Mouse (Mus musculus) heart, embryonic 14.5 days (tissue): ENCODE results near the gene Trh. TPM values are rescaled to one million over a fixed set of nuclear protein-coding genes. Genes with fewer than 3 reads are reported as not detected.

Experiments used
- ATAC-seq: fragments of 200-750 bp; cut with Nextera tagmentation; 2 replicates; pipeline ENCODE4 v1.8.0; 2017; ENCODE audit warnings: low read depth, moderate TSS enrichment; ENCODE audit not compliant: insufficient number of reproducible peaks, insufficient read depth, low FRiP score
- H3K27ac ChIP-seq, 2 experiments: fragments of 200-500 bp in 1 of 2; fragments of 300-500 bp in 1 of 2; sonication (generic) in 1 of 2; replicated peaks in 1 of 2; 2 replicates each; pipeline ENCODE4 v1.5.1; 2012 to 2014; ENCODE audit warnings: low read depth in 2 of 2, low read length in 2 of 2, control low read depth in 1 of 2, mild to moderate bottlenecking in 1 of 2, mixed read lengths in 1 of 2; ENCODE audit not compliant: control insufficient read depth in 1 of 2, insufficient read depth in 1 of 2
- H3K27me3 ChIP-seq: fragments of 300-500 bp; sonication (generic); 2 replicates; pipeline ENCODE4 v1.6.1; 2014; ENCODE audit warnings: mild to moderate bottlenecking, low read length, control low read depth; ENCODE audit not compliant: control insufficient read depth, insufficient read depth
- H3K36me3 ChIP-seq: fragments of 300-500 bp; sonication (generic); 2 replicates; pipeline ENCODE4 v1.6.1; 2014; ENCODE audit warnings: mild to moderate bottlenecking, control low read depth, low read length, mixed read lengths; ENCODE audit not compliant: control insufficient read depth, insufficient read depth
- H3K4me1 ChIP-seq, 2 experiments: fragments of 200-500 bp in 1 of 2; fragments of 300-500 bp in 1 of 2; sonication (generic) in 1 of 2; 2 replicates each; pipeline ENCODE4 v1.6.1; 2012 to 2014; ENCODE audit warnings: low read length in 2 of 2, control low read depth in 1 of 2, mixed read lengths in 1 of 2; ENCODE audit not compliant: control insufficient read depth in 2 of 2, insufficient read depth in 2 of 2
- H3K4me2 ChIP-seq: fragments of 300-500 bp; sonication (generic); 2 replicates; pipeline ENCODE4 v1.6.1; 2014; ENCODE audit warnings: mild to moderate bottlenecking, low read length
- H3K4me3 ChIP-seq, 2 experiments: fragments of 200-500 bp in 1 of 2; fragments of 300-500 bp in 1 of 2; sonication (generic) in 1 of 2; 2 replicates each; pipeline ENCODE4 v1.5.1; 2012 to 2014; ENCODE audit warnings: low read length in 2 of 2, mild to moderate bottlenecking in 2 of 2, control low read depth in 1 of 2, low read depth in 1 of 2, moderate library complexity in 1 of 2; ENCODE audit not compliant: control insufficient read depth in 1 of 2, insufficient read depth in 1 of 2
- H3K9ac ChIP-seq: fragments of 300-500 bp; sonication (generic); 2 replicates; pipeline ENCODE4 v1.6.1; 2014; ENCODE audit warnings: mild to moderate bottlenecking, low read length
- H3K9me3 ChIP-seq: fragments of 300-500 bp; sonication (generic); 2 replicates; pipeline ENCODE4 v1.6.1; 2016; ENCODE audit warnings: low read length, control low read depth; ENCODE audit not compliant: control insufficient read depth
- WGBS: fragments of 180-500 bp; shearing (Covaris S2); extraction: QIAGEN DNeasy Blood & Tissue Kit; methylation state at CpG from one replicate; pipeline ENCODE4 v1.1.7; 2014; 5-methylcytosine and 5-hydroxymethylcytosine counted together
- polyA plus RNA-seq: library from polyadenylated mRNA; unstranded; fragments of >200 nt; fragmentation: Nextera tagmentation; extraction: Ambion mirVana; gene quantifications from 2 replicates; pipeline ENCODE4 v1.2.1, GENCODE M21; 2014

Gene Trh
- 0.34 and 0.38 TPM in 2 replicates for polyA plus RNA-seq

GRCm38 (mm10) chr6:92244591-92244990 is at the start of gene Trh:
TSS of gene Trh (minus strand) at chr6:92244650.
- peak within 1 kb of the TSS; percentile 64 for H3K4me2 ChIP-seq
- 1% methylated on average over 31 of the region's 31 CpGs for WGBS
- 0 out of 2 replicates have a peak within 1 kb of the TSS, but pooled peaks have one; percentile 34 for H3K9ac ChIP-seq
- peaks cover 0 to 2% of the 10 kb centered on the region in 2 experiments; a peak in 1 of 4 replicates for H3K4me1 ChIP-seq
- no peak for ATAC-seq
- no peaks in the 10 kb centered on the region for H3K36me3 ChIP-seq
- H3K27me3 ChIP-seq, result peaks cover 52% of the 10 kb centered on the region
- H3K4me3 ChIP-seq, result peak within 1 kb of the TSS; percentile 15 to 28; a peak in 3 of 4 replicates
- H3K9me3 ChIP-seq, result no peaks in the 10 kb centered on the region
- H3K27ac ChIP-seq, result no peak within 1 kb of the TSS

GRCm38 (mm10) chr6:92290826-92291225 is 46.4 kb upstream of the Trh start:
- Histone ChIP-seq H3K4me1 (no peaks in the 10 kb centered on the region), H3K4me2 (no peak overlapping the region), H3K27ac (no peak overlapping the region), H3K36me3 (no peaks in the 10 kb centered on the region), H3K9ac (no peak overlapping the region), H3K4me3 (no peak overlapping the region), H3K9me3 (no peaks in the 10 kb centered on the region), H3K27me3 (no peaks in the 10 kb centered on the region)
- 46% methylated on average over 3 of the region's 3 CpGs for WGBS
- no peak for ATAC-seq

GRCm38 (mm10) chr6:92286889-92287288 is 42.4 kb upstream of the Trh start:
- no peak overlapping the region for H3K9ac ChIP-seq
- no peaks in the 10 kb centered on the region for H3K27me3 ChIP-seq
- no peak overlapping the region for H3K4me2 ChIP-seq
- no peaks in the 10 kb centered on the region for H3K4me1 ChIP-seq
- H3K27ac ChIP-seq, result no peak overlapping the region
- H3K4me3 ChIP-seq, result no peak overlapping the region
- no peaks in the 10 kb centered on the region for H3K36me3 ChIP-seq
- H3K9me3 ChIP-seq, result no peaks in the 10 kb centered on the region
- ATAC-seq, result no peak
- 43% methylated on average over 4 of the region's 4 CpGs for WGBS

- Histone ChIP-seq H3K27me3 (no peaks in the 10 kb centered on the region), H3K36me3 (no peaks in the 10 kb centered on the region), H3K9me3 (no peaks in the 10 kb centered on the region), H3K4me3 (no peak overlapping the region), H3K9ac (no peak overlapping the region), H3K27ac (no peak overlapping the region), H3K4me2 (no peak overlapping the region), H3K4me1 (no peaks in the 10 kb centered on the region)
- WGBS, result 20% methylated on average over 4 of the region's 4 CpGs
- no peak for ATAC-seq
Measured at GRCm38 (mm10) chr6:92286258-92286888, 41.9 kb upstream of the Trh start.

- Histone ChIP-seq H3K4me2 (no peak overlapping the region), H3K4me3 (no peak overlapping the region), H3K27me3 (no peaks in the 10 kb centered on the region), H3K27ac (no peak overlapping the region), H3K9me3 (no peaks in the 10 kb centered on the region), H3K9ac (no peak overlapping the region), H3K36me3 (no peaks in the 10 kb centered on the region), H3K4me1 (no peaks in the 10 kb centered on the region)
- 62% methylated on average over 4 of the region's 4 CpGs for WGBS
- no peak for ATAC-seq
Measured at GRCm38 (mm10) chr6:92285559-92285958, 41.1 kb upstream of the Trh start.

- no peak overlapping the region for H3K4me3 ChIP-seq
- no peaks in the 10 kb centered on the region for H3K4me1 ChIP-seq
- ATAC-seq, result no peak
- H3K27ac ChIP-seq, result no peak overlapping the region
- H3K27me3 ChIP-seq, result no peaks in the 10 kb centered on the region
- no peaks in the 10 kb centered on the region for H3K9me3 ChIP-seq
- 65% methylated on average over 1 of the region's 1 CpGs for WGBS
- no peaks in the 10 kb centered on the region for H3K36me3 ChIP-seq
- H3K4me2 ChIP-seq, result no peak overlapping the region
- no peak overlapping the region for H3K9ac ChIP-seq
Measured at GRCm38 (mm10) chr6:92277179-92277578, 32.7 kb upstream of the Trh start.

GRCm38 (mm10) chr6:92273652-92274322 is 29.3 kb upstream of the Trh start:
- H3K27ac ChIP-seq, result no peak overlapping the region
- H3K27me3 ChIP-seq, result no peaks in the 10 kb centered on the region
- no peaks in the 10 kb centered on the region for H3K9me3 ChIP-seq
- no peak for ATAC-seq
- no peak overlapping the region for H3K4me3 ChIP-seq
- H3K36me3 ChIP-seq, result no peaks in the 10 kb centered on the region
- H3K4me2 ChIP-seq, result no peak overlapping the region
- H3K4me1 ChIP-seq, result no peaks in the 10 kb centered on the region
- WGBS, result 62% methylated on average over 6 of the region's 6 CpGs
- no peak overlapping the region for H3K9ac ChIP-seq
